Comparison of ENCODE assay signal across 9 mouse cellular contexts in genomic region chr5:52878847-52879246, GRCm38 (mm10). TPM values are rescaled to one million over a fixed set of nuclear protein-coding genes. Genes with fewer than 3 reads are reported as not detected.
DNase-seq lines count a peak whose midpoint lies in the region; ATAC-seq and TF ChIP-seq lines count a peak whose summit lies in the region.
"Had no signal": no experiment of that assay in that cellular context is flagged by ENCODE, and none has a peak within 500 bp of the region (broad histone marks: within the 10 kb centered on the region; RNA-seq: fewer than 3 reads in every experiment).

No protein-coding gene starts in this region.

- H3K27ac ChIP-seq in limb, embryonic 10.5 days: no peak overlapping the region; the same call in 1 of the 2 replicates
- H3K27ac ChIP-seq in midbrain, embryonic 15.5 days: no peak overlapping the region
- H3K27ac ChIP-seq in stomach, postnatal 0 days (replicated peaks): no peak overlapping the region

- no peaks in the 10 kb centered on the region for H3K4me1 ChIP-seq in limb, embryonic 10.5 days
- H3K4me1 ChIP-seq in midbrain, embryonic 15.5 days: no peaks in the 10 kb centered on the region
- no peaks in the 10 kb centered on the region for H3K4me1 ChIP-seq in stomach, postnatal 0 days (replicated peaks; ENCODE audit: control insufficient read depth, insufficient read depth)

- no peak overlapping the region for H3K9ac ChIP-seq in midbrain, embryonic 15.5 days
- no peak overlapping the region for H3K9ac ChIP-seq in stomach, postnatal 0 days (ENCODE audit: low read length)

- intact Hi-C loops in gastrocnemius, postnatal 14 days (cut with DNase I; ENCODE audit: low total_unique reads): no loop called here

- H3K9me3 ChIP-seq in limb, embryonic 10.5 days (replicated peaks): no peaks in the 10 kb centered on the region
- H3K9me3 ChIP-seq in midbrain, embryonic 15.5 days: no peaks in the 10 kb centered on the region
- no peaks in the 10 kb centered on the region for H3K9me3 ChIP-seq in stomach, postnatal 0 days (ENCODE audit: control insufficient read depth, low read length)

- peak; percentile 68 for DNase-seq in urinary bladder, postnatal 14 days (ENCODE audit: low spot score)
- DNase-seq in urinary bladder, postnatal 10 days (ENCODE audit: low spot score): no peak
- DNase-seq in cerebellum, postnatal 14 days: peak; percentile 86 to 87
- peak; percentile 40 for DNase-seq in gastrocnemius, postnatal 14 days
- DNase-seq in kidney, adult 18-20 months: peak; percentile 54
- DNase-seq in limb, embryonic 10.5 days (ENCODE audit: low spot score): peak; percentile 73
- peak; percentile 61 for DNase-seq in stomach, postnatal 0 days (ENCODE audit: low spot score)

- ATAC-seq in midbrain, embryonic 15.5 days (replicated peaks): peak; percentile 73
- 0 out of 2 replicates have a peak, but pooled peaks have one; percentile 53 for ATAC-seq in stomach, postnatal 0 days (ENCODE audit: low FRiP score, low TSS enrichment)

- TF ChIP-seq CTCF in stomach, postnatal 0 days (IDR thresholded peaks at IDR 0.05; ENCODE audit: low read depth): peak; percentile 80

- no peak for TF ChIP-seq EP300 in stomach, postnatal 0 days (optimal IDR thresholded peaks at IDR 0.05)

- no peak overlapping the region for H3K4me3 ChIP-seq in limb, embryonic 10.5 days
- H3K4me3 ChIP-seq in midbrain, embryonic 15.5 days: no peak overlapping the region
- H3K4me3 ChIP-seq in stomach, postnatal 0 days (ENCODE audit: low read depth, low read length): no peak overlapping the region
- H3K4me3 ChIP-seq: myocyte had no signal

- no peaks in the 10 kb centered on the region for H3K36me3 ChIP-seq in limb, embryonic 10.5 days
- H3K36me3 ChIP-seq in midbrain, embryonic 15.5 days (replicated peaks): no peaks in the 10 kb centered on the region
- H3K36me3 ChIP-seq in stomach, postnatal 0 days (ENCODE audit: control insufficient read depth, insufficient read depth, low read length): no peaks in the 10 kb centered on the region

- H3K27me3 ChIP-seq in limb, embryonic 10.5 days (ENCODE audit: low read depth, poor library complexity, severe bottlenecking): peaks cover 11% of the 10 kb centered on the region; the same call in 1 of the 2 replicates
- no peaks in the 10 kb centered on the region for H3K27me3 ChIP-seq in midbrain, embryonic 15.5 days (replicated peaks)
- no peaks in the 10 kb centered on the region for H3K27me3 ChIP-seq in stomach, postnatal 0 days (ENCODE audit: control insufficient read depth, insufficient read depth, low read length)

- no peak overlapping the region for H3K4me2 ChIP-seq in midbrain, embryonic 15.5 days
- H3K4me2 ChIP-seq in stomach, postnatal 0 days (replicated peaks; ENCODE audit: low read depth): no peak overlapping the region

- WGBS in limb, embryonic 10.5 days: 6% methylated on average over 10 of the region's 14 CpGs
- WGBS in midbrain, embryonic 15.5 days: 3% methylated on average over 10 of the region's 14 CpGs
- WGBS in stomach, postnatal 0 days: under 1% methylated on average over 11 of the region's 14 CpGs

RNA-seq across cellular contexts. Expression of gene Anapc4, which starts 45.0 kb away (rescaled TPM):
- total RNA-seq in gastrocnemius, postnatal 14 days (2021): 10 to 100 TPM; 35.2 to 37.7 TPM
- 111 and 132 TPM in 2 replicates for polyA plus RNA-seq in limb, embryonic 10.5 days (2016; fragmentation: Nextera tagmentation; extraction: Ambion mirVana)
- polyA plus RNA-seq in midbrain, embryonic 15.5 days (2015; fragmentation: Nextera tagmentation; extraction: Ambion mirVana): 115 TPM in 2 replicates
- polyA plus RNA-seq in stomach, postnatal 0 days (2015; fragmentation: Nextera tagmentation; extraction: Ambion mirVana): 37.3 and 43.9 TPM in 2 replicates
